Mouse (Mus musculus): ENCODE data around the gene Tmem53. TPM values are rescaled to one million over a fixed set of nuclear protein-coding genes. Genes with fewer than 3 reads are reported as not detected.
"Not testable (repeated sequence)": the region's sequence is repeated elsewhere in the genome, so short reads cannot be mapped to it uniquely, and the experiment has no call there.

The Tmem53 gene
- total RNA-seq, 2 experiments from 2014 or later, result 4.5 to 6.9 TPM

DNA sequence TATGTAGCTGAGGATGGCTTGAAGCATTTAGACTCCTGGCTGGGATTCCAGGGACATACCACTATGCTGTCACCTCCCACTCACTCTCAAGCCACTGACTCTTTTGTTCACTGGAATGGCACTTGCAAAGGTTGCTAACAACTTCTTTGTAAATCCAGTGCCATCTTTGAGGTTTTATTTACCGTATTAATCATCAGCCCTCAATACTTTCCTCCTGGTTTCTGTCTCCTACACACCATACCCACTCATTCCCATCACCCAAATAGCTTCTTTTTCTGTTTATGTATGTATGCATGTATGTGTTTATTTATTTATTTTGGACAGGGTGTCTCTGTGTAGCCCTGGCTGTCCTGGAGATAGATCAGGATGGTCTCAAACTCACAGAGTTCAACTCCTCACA, 769 bp upstream of the Tmem53 start:
- no peak for DNase-seq (ENCODE audit: low spot score)

DNA sequence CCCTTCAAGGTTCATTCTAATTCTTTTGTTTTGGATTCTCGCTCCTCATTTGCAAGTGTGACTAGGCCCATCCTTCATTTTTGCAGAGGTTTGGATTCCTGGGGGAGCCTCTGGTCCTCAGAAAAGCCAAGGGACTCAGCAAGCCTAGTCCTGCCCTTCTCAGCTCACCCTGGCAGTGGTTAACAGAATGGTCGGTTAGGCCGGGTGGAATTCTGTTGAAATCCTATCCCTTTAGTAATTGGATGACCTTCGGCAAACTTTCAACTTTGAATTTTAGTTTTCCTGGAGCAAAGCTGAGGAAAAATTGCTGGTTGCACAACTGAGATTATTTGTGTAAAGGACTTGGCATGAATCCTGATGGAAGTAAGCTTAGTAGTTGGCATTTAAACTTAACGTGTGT, 600 bp downstream of the Tmem53 start:
- peak; percentile 56 for DNase-seq (ENCODE audit: low spot score)

DNA sequence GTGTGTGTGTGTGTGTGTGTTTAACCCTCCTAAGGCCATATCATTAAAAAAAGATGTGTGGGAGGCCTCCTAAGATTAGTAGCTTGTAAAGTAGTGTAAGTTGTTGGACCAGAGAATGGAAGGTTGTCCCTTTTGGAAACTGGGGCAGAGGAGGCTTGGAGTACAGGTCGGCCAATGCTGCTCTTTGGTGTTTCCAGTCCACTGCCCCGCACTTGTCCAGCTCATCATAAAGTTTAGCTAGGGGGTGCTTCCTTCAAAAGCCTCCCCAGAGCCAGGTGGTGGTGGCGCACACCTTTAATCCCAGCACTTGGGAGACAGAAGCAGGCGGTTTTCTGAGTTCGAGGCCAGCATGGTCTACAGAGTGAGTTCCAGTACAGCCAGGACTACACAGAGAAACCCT, 1.0 kb downstream of the Tmem53 start:
- DNase-seq (ENCODE audit: low spot score), result no peak

DNA sequence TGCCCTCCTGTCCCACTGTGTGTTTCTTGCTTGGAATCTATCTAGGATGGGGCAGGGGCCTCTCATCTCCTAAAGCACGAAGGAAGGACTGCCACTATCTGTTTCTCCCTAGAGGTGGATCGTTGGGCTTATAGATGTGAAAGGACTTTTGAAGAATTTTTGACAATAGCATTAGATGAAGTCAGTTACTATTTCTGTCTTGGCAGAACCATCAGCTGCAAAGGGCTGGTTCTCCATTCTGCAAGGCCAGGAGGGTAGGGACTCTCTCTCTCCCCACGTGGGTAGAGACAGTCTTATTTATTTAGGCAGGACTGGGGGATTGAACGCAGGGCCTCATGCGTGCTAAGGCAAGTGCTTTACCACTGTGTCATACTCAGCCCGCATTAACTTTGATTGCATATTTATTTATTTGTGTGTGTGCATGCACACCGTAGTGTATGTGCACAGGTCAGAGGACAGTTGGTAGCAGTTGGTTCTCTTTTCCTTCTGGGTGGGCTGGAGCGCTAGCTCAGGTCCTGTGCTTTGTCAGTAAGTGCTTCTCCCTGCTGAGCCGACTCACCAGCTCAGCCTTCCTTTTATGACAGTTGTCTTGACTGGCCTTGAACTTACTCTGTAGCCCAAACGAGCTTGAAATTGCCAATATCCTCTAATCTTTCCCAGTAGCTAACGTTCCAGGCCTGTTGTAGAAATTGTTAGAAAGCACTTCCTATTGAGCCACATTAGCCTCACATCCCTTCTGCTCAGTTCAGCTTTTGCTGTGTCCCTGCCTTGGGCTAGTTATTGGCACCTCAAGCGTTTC, 1.7 kb downstream of the Tmem53 start:
- DNase-seq (ENCODE audit: low spot score), result no peak

DNA sequence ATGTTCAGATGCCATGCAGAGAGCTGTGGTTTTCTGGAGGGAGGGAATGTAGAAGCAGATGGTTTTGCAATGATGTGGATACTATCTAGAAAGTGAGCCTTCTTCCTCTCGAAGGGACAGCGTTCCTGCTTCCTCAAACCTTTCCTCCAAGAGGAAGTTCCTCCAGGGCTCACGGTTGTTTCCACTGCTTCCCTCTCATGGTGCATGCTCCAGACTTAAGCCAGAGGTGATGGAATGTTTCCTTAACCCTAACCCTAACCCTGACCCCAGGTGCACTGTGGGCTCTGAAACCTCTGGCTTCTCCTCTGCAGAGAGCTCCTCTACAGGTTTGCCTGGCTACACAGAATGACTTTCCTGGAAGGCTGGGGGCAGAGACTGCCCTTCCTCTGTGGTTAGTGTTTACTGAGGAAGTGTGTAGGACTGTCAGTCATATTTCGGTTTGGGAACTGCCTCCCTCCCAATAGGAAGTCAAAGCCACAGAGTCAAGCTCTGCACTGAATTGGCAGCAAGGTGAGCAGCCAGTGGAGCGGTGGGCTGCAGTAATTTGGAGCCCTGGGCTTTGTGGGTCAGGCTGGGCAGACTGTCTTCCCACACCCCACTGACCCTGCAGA, 2.4 kb downstream of the Tmem53 start:
- no peak for DNase-seq (ENCODE audit: low spot score)

DNA sequence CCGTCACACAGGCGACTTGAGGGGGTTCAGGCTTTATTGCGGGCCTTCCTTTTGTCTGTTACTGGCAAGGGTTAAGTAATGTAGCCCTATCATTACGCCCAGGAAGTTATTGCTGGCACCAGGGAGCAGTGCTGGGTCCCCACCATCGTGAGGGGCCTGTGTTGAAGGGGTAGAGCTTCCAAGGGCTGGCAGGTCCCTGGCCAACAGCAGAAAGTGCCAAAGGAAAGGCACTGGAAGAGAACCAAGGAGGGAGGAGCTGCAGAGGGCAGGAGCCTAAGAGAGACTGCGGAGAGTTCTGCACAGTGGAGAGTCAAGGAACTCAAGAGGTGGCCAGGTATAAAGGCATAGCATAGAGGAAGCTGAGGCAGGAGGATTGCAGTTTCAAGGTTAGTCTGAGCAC, 2.9 kb downstream of the Tmem53 start:
- no peak for DNase-seq (ENCODE audit: low spot score)

DNA sequence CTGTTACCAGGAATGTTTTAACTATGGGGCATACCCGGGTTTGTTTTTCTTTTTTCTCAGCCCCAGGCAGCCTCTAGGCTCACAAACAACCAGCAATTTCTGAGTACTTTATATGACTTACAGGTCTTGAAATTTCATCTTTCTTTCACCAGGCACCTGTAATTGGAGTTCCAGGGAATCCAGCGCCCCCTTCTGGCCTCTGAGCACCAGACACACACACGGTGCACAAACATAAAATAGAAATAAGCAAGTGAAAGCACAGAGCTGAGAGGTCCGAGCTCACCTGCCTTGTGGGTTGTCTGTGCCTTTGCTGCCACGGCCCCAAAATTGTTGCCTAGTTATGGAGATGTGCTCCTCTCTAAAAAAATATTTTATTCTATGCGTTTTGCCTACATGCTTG, 8.2 kb downstream of the Tmem53 start:
- not testable (repeated sequence) for DNase-seq (ENCODE audit: low spot score)

DNA sequence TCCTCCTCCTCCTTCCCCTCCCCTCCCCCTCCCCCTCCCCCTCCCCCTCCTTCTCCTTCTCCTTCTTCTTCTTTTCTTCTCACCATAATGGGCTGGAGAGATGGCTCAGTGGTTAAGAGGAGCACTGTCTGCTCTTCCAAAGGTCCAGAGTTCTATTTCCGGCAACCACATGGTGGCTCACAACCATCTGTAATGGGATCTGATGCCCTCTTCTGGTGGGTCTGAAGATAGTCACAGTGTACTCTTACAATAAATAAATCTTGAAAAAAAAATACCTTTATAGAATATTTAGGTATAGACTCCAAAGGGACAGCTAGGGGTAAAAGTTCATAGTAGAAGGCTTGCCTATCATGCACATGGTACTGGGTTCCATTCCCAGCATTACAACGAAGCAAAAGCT, 9.5 kb downstream of the Tmem53 start:
- no peak for DNase-seq (ENCODE audit: low spot score)

DNA sequence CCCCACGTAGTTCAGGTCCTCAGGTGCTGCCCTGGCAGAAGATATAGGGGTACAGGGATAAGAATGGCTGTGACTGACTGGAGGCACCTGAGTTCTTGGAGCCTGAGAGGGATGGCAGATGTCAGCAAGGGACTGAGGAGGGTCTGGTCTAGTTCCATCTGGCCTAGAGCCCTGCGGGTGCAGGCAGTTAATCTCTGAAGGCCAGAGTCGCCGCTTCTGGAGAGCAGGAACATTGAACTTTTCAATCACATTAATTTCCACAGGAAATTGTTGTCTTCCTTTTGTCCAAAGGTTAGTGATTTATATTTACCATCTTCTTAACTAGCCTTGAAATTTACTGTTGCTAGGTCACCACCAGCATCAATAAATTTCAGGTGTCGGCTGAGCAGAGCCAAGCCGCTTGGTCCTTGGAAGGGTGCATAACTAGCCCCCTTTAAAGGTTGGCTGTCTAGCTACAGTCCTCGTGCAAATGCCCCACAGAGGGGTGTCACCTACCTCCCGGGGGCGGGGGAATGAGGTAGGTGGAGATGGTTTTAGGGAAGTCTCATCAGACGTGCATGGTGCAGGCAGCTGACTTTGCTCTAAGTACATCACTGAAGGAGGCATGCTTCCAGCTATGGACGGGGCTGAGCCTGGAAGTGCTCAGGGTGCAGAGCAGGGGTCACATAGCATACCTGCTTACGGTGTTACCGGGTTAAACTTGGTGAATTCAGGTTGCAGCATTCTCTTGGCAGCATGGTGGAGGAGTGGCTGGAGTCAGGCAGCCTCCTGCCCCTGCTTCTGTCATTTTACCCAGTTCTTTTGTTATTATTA, 10.6 kb downstream of the Tmem53 start:
- DNase-seq (ENCODE audit: low spot score), result no peak

DNA sequence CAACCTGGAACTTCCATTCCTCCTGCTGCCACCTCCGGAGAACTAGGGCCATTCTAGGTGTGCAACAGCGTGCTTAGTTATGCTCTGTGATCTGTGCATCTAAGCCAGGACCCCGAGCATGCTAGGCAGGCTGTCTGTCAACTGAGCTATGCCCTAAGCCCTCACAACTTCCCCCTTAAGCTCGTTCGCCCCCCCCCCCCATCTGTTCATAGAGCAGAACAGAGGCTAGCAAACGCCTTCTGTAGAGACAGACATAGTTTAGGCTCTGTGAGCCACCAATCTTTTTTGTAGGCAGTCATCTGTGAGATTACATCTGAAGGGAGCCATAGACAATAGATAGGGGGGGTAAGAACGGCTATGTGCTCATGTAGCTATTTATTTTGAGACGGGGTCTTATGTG, 11.2 kb downstream of the Tmem53 start:
- DNase-seq (ENCODE audit: low spot score), result no peak

DNA sequence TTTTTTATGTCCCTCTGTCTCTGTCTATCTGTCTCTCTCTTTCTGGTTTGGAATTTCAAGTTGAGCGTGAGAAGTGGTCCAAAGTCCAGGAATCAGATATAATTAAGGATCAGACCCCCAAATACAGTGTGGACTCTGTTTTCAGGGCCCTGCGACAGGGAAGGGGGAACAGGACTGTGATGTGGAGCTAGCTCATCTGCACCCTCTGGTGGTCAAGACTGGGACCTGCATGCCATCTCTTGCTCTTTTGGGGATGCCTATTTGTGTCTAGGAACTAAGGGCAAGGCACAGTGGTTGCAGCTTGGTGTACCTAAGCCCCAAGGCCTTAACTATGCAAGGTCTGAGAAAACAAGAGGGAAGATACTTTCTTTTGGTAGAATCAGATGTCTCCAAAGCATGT, 15.5 kb downstream of the Tmem53 start:
- peak; percentile 80 for DNase-seq (ENCODE audit: low spot score)

DNA sequence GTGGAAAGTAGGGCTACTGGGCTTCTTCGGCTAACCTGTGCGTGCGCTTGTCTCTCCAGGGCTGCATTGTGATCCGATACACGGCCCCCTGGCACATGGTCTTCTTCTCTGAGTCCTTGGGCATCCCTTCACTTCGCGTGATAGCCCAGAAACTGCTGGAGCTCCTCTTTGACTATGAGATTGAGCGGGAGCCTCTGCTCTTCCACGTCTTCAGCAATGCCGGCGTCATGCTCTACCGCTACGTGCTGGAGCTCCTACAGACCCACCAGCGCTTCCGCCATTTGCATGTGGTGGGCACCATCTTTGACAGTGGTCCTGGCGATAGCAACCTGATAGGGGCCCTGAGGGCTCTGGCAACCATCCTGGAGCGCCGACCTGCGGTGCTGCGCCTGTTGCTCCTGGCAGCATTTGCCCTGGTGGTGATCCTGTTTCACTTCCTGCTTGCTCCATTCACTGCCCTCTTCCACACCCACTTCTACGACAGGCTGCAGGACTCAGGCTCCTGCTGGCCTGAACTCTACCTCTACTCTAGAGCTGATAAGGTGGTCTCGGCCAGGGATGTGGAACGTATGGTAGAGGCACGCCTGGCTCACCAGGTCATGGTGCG, 16.2 kb downstream of the Tmem53 start:
- DNase-seq (ENCODE audit: low spot score), result no peak

DNA sequence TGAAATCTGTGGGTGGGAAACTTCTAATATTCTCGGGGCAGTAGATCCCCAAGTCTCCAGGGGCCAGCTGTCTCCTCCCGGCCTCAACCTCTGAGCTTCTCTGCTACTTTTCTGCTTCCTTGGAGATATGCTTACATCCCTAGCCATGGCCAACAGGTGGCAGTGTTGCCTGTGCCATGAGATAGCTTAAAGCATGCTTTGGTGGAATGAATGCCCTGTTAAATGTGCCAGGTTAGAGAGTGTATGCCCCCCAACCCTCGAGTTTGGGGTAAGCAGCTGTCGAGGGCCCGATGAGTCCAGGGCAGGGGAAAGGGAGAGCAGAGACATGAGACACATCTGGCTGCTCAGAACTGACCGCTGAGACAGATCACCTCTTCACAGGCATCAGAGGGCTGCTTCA, 18.5 kb downstream of the Tmem53 start:
- peak; percentile 75 for DNase-seq (ENCODE audit: low spot score)

DNA sequence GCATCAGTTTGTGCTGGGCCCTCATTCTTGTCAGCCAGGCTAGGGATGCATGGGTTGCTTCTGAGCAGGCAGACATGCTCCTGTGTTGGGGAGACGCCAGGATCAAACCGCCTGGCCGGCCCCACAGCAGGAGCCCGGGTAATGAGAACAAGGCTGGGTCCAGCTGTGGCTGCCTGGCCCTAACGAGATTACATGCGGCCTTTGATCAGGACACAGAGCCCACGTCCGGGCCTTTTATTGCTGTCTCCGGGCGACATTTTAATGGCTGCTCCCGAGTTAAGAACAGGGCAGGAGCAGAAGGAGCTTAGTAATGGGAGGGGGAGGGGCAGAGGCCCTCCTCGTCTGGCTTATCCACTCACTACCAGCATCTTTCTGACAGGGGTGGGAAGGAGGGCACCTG, 20.7 kb downstream of the Tmem53 start:
- no peak for DNase-seq (ENCODE audit: low spot score)

DNA sequence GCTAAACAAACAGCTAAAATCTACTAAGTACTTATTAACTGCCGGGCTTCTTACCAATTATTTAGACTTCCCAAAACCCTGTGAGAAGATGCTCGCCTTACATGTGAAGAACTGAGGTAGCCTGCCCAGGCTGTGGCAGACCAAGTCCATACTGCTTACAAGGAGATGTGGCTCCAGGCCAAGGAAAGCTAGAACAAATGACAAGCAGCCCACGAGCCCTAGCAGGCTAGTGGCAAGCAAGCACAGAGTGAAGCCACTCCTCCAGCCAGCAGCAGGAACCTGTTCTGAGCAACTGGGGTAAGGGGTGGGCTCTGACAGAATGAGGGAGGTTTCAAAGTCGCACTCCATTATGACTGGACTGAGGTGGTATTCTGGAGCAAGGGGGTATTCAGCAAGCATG, 23.0 kb downstream of the Tmem53 start:
- DNase-seq (ENCODE audit: low spot score), result no peak

DNA sequence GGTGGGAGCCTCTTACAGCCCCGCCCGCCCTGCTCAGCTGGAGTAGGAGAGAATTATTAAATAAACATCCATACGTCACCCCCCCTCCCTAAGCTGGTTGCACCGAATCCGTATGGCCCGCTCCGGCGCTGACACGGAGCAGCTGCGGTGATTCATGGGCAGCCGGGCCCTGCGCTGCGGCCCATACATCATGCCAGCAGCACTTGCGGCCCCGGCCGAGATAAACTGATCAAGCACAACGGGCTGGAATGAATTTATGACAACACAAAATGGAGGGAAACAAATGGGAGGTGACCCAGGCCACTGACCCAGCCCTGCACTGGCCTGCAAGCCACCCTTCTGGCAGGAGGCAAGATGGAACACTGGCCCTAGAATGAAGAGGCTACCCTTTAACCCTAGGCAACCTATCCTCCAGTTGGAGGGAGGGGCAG, 24.5 kb downstream of the Tmem53 start:
- no peak for DNase-seq (ENCODE audit: low spot score)

DNA sequence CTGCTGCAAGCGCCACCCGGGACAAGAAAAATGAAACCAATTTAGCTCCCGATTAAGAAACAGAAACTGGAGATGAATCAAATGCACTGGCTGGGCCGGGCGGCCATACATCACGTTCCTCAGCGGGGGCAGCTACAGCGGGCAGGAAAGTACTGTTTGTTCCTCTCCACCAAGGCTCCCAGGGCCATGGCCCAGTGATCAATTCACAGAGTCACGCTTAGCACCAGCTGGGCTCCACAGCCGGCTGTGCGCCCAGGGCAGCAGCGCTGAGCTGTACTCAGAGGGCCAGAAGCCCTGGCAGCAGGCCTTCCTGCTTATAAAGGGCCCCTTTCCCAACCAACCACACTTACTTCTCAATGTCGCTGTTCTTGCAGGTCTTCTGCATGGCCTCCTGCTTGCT, 25.3 kb downstream of the Tmem53 start:
- DNase-seq (ENCODE audit: low spot score), result peak; percentile 56

DNA sequence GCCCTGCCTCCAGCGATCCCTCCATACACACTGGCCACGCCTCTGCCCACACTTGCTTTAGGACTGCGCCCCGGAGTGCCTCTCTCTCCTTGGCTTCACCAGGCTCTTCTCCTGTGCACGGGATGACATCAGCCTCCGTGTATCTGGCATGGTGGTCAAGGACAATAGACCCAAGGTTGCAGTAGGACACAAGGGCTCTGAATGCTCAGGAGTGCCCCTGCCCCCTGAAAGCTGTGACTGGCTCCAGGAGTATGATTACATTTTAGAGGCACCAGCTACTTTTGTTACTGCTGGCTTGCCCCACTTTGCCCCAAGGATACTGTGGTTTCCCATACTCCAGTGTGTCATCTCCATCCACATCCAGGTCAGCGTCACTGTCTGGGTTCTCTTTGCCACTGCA, 25.9 kb downstream of the Tmem53 start:
- no peak for DNase-seq (ENCODE audit: low spot score)

DNA sequence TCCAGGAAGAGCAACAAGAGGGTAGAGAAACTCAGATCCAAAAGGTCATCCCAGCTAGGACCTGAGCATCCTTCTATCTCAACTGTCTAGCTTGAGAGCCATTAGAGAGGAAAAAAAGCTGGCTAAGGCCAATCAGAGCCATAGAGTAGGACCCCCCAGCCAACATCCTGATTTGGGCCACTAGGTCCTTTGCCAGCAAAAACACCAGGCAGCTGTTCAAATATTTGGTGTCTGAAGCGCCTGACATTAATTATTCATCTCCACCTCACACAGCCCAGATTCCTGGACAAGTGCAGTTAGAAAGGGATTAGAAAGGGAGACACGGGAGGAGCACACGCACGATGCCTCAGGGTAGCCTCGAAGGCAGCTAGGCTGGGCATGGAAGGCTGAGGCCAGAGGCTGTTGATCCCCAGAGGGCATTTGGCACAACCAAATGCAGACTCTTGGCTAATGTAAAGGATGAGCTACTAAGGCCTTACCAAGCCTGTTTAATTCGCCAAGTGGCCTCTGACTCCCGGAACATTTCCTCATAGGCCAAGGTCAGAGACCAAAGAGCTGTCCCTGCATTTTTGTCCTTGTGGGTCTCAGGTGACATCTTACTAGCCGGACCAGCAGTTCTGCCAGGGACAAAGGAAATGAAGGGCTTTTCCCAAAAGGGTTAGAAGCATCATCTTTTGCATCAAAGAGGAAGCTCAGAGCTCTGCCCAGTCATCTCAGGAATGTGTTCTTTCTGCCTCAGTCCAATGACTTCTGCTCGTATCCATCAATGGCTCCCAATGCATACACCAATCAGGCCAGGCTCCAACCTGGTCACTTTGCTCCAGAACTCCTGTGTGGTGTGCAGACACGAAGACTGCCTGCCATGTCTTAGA, 26.9 kb downstream of the Tmem53 start:
- DNase-seq (ENCODE audit: low spot score), result no peak

DNA sequence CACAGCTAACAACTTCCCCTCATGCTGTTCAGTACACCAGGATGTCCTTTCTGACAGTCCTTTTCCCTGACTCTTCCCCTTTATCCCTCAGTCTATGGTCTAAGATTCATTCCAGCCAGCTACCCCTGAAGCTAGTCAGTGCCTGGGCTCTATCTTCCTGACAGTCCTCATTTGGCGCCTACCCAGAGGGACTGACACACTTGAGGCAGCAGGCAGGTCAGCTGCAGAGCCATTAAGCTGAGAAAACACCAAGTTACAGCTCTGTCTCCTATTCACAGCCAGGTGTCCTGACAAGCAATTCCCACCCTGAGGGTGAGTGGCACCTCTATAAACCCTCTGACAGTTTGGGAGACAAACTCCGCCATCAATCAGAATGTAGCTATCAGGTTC, 27.5 kb downstream of the Tmem53 start:
- no peak for DNase-seq (ENCODE audit: low spot score)

DNA sequence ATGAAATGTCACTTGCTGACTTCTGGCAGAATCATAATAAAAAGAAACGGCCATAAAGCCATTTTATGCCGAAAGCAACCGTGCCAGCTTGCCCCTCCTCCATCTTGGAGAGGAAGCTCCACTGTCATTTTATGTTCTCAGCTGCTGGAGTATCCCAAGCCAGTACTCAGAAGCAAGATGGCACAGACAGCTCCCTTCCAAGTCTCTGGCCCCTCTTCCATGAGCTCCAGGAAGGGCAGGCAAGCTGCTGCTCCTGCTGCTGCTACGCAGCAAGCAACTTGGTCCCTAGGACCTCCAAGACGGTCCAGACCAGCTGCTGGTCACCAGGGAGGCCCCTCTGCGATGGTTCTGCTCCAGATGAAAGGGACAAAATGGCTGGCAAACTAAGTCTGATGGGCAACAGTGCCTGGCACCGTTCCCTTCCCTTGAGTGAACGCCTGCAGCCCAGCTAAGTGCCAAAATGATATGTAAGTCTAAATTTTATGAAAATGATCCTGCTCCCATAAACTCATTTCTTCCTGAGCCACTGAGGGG, 28.7 kb downstream of the Tmem53 start:
- no peak for DNase-seq (ENCODE audit: low spot score)

All from gastrocnemius, adult 18-20 months (tissue).